8 mouse cellular contexts compared by ENCODE assay signal in the genomic region with DNA sequence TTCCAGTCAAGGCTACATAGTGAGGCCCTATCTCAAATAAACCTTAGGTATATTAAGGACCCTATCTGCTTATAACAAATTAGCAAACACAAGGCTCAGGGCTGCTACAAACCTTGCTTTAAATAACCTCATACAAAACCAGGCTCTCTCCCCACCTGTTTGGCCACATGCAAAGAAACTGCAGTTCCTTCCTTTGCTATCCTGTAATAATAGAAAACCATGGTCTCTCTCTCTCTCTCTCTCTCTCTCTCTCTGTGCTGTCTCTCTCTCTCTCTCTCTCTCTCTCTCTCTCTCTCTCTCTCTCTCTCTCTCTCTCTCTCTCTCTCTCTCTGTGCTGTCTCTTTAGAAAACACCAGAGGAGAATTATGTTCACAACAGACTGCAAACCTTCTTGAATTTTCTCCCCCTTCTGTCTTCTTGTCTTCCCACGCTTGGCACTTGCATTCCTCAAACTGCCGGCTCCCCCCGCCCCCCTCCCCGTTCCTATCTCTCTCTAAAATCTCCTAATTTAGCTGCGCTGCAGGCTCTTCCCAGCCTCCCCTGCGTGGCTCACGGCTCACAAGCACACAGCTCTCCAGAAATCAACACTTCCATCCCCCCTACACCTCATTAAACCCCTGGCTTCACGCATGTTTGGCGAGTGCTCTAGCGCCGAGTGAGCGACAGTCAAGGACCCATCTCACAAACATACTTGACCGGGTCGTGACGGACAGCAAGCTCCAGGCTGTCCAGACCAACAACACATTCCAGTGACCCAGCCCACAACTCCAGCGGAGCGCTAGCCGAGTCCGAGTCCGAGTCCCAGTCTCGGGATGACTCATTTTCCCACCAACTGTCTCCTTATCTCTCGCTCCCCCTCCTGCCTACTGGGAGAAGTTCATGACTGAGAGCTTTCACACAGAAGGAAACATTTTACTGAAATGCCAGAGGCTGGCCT. TPM values are rescaled to one million over a fixed set of nuclear protein-coding genes. Genes with fewer than 3 reads are reported as not detected.
DNase-seq lines count a peak whose midpoint lies in the region; ATAC-seq lines count a peak whose summit lies in the region.

No protein-coding gene starts in this region.

- intact Hi-C loops in gastrocnemius, postnatal 14 days (cut with DNase I; ENCODE audit: low total_unique reads): no loop called here

- DNase-seq in adipocyte (ENCODE audit: low spot score): peak; percentile 94
- DNase-seq in embryo, embryonic 10.5 days (ENCODE audit: low spot score): peak; percentile 87
- DNase-seq in gastrocnemius, postnatal 14 days: peak; percentile 81
- DNase-seq in left cerebral cortex, adult 9 months (ENCODE audit: low spot score in 2 of 2): peak; percentile 69 to 86
- peak; percentile 79 to 88 for DNase-seq in right cerebral cortex, postnatal 10 days (ENCODE audit: low spot score in 2 of 2)
- peak; percentile 60 to 79 for DNase-seq in urinary bladder, postnatal 36 days (ENCODE audit: low spot score in 2 of 2)

- peak; percentile 41 for ATAC-seq in inflammation-experienced regulatory T-cells, adult 6 months
- ATAC-seq in megakaryocyte, adult 5-6 weeks (ENCODE audit: poor library complexity, severe bottlenecking): peak; percentile 91

RNA-seq across cellular contexts. Expression of gene Srsf9, which starts 7.7 kb away (rescaled TPM):
- total RNA-seq in gastrocnemius, postnatal 14 days (2021): 10 to 100 TPM; 14.5 to 15.9 TPM
- 10 to 100 TPM; 15.7 to 26.8 (median 26.5) TPM for polyA plus RNA-seq in inflammation-experienced regulatory T-cells, adult 6 months (2017; shearing (Covaris generic))
- total RNA-seq in megakaryocyte, adult 5-6 weeks (2015): 79.1 and 98.4 TPM in 2 replicates
- total RNA-seq in megakaryocyte, adult 5-6 weeks (2017): 126 and 130 TPM in 2 replicates

RNA-seq across cellular contexts. Expression of gene Dynll1, which starts 18.5 kb away (rescaled TPM):
- total RNA-seq in gastrocnemius, postnatal 14 days (2021): 100 to 1,000 TPM in 1 of 2 experiments, 10 to 100 TPM in 1; 84.8 to 138 TPM
- 100 to 1,000 TPM; 360 to 571 (median 381) TPM for polyA plus RNA-seq in inflammation-experienced regulatory T-cells, adult 6 months (2017; shearing (Covaris generic))
- total RNA-seq in megakaryocyte, adult 5-6 weeks (2015): 646 and 659 TPM in 2 replicates
- 318 and 344 TPM in 2 replicates for total RNA-seq in megakaryocyte, adult 5-6 weeks (2017)

RNA-seq across cellular contexts. Expression of gene Gatc, which starts 21.7 kb away (rescaled TPM):
- 10 to 100 TPM; 18.8 to 19.7 TPM for total RNA-seq in gastrocnemius, postnatal 14 days (2021)
- polyA plus RNA-seq in inflammation-experienced regulatory T-cells, adult 6 months (2017; shearing (Covaris generic)): 10 to 100 TPM; 10.7 to 12.5 (median 11.3) TPM
- total RNA-seq in megakaryocyte, adult 5-6 weeks (2015): 66.3 and 69.0 TPM in 2 replicates
- 15.1 and 16.8 TPM in 2 replicates for total RNA-seq in megakaryocyte, adult 5-6 weeks (2017)

RNA-seq across cellular contexts. Expression of gene Triap1, which starts 21.8 kb away (rescaled TPM):
- 10 to 100 TPM; 12.4 to 15.2 TPM for total RNA-seq in gastrocnemius, postnatal 14 days (2021)
- 10 to 100 TPM; 40.3 to 56.5 (median 51.5) TPM for polyA plus RNA-seq in inflammation-experienced regulatory T-cells, adult 6 months (2017; shearing (Covaris generic))
- 41.0 and 52.0 TPM in 2 replicates for total RNA-seq in megakaryocyte, adult 5-6 weeks (2015)
- total RNA-seq in megakaryocyte, adult 5-6 weeks (2017): 15.9 and 18.8 TPM in 2 replicates

RNA-seq across cellular contexts. Expression of gene Cox6a1, which starts 29.5 kb away (rescaled TPM):
- total RNA-seq in gastrocnemius, postnatal 14 days (2021): 100 to 1,000 TPM; 105 to 114 TPM
- polyA plus RNA-seq in inflammation-experienced regulatory T-cells, adult 6 months (2017; shearing (Covaris generic)): 100 to 1,000 TPM; 550 to 644 (median 560) TPM
- total RNA-seq in megakaryocyte, adult 5-6 weeks (2015): 321 and 340 TPM in 2 replicates
- 78.5 and 107 TPM in 2 replicates for total RNA-seq in megakaryocyte, adult 5-6 weeks (2017)

Comparison
In these comparisons a context has a peak if more than half of its experiments do, and no peak if none do; other contexts are left out.
1. Peak in every context shown above with its lines: DNase-seq and ATAC-seq.
2. RNA of gene Srsf9, which starts 7.7 kb away (total RNA-seq): 79.1 to 130 TPM in megakaryocyte, adult 5-6 weeks; 14.5 to 15.9 TPM in gastrocnemius, postnatal 14 days; every median in the first group is over 4 times any median in the second.